Mouse (Mus musculus) bone marrow macrophage, adult 2 months (primary cell): ENCODE results near the gene Blcap.

Experiments used
- CTCF ChIP-seq: IDR thresholded peaks from 2 replicates; pipeline ENCODE4 v1.5.1; 2012; ENCODE audit warnings: low read depth, mild to moderate bottlenecking, low read length, moderate library complexity
- POLR2A ChIP-seq: IDR thresholded peaks from 2 replicates; pipeline ENCODE4 v1.6.1; 2012; ENCODE audit warnings: mild to moderate bottlenecking, low read depth, low read length, borderline replicate concordance

- TF ChIP-seq POLR2A (no peak), CTCF (no peak)
Measured at GRCm38 (mm10) chr2:157607542-157608236, 36.6 kb upstream of the Blcap start.
